Mouse (Mus musculus): ENCODE data around the gene Nap1l1.
"Not testable (repeated sequence)": the region's sequence is repeated elsewhere in the genome, so short reads cannot be mapped to it uniquely, and the experiment has no call there.

DNA sequence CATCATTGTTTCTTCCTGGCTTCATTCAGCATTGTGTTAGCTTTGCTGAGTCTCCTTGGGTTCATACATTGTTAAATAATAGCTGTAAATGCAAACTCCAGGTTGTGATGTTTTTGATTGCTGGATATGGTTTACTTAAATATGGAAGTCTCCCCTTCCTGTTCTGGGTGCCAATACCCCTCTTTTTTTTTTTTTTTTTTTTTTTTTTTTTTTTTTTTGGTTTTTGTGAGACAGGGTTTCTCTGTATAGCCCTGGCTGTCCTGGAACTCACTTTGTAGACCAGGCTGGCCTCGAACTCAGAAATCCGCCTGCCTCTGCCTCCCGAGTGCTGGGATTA, 26.4 kb upstream of the Nap1l1 start:
- TF ChIP-seq CTCF (IDR thresholded peaks at IDR 0.05; ENCODE audit: control insufficient read depth, insufficient read depth, insufficient read length); USF1 (IDR thresholded peaks at IDR 0.05; ENCODE audit: low read depth); MAX (IDR thresholded peaks at IDR 0.05); MYOD1 (IDR thresholded peaks at IDR 0.05; ENCODE audit: control insufficient read depth, insufficient read length, low read depth); FOSL1 (IDR thresholded peaks at IDR 0.05; ENCODE audit: insufficient read depth, low read length, poor library complexity, severe bottlenecking): not testable (repeated sequence)
